Mouse (Mus musculus) intestine, embryonic 16.5 days (tissue): ENCODE results near the gene Lmod3. TPM values are rescaled to one million over a fixed set of nuclear protein-coding genes. Genes with fewer than 3 reads are reported as not detected.
A peak's percentile ranks its signal among the peaks of the same experiment; 100 is the strongest.

Source experiments
- ATAC-seq: fragments of 200-750 bp; cut with Nextera tagmentation; 2 replicates; pipeline ENCODE4 v1.8.0; 2017; ENCODE audit warnings: moderate TSS enrichment, moderate library complexity
- H3K27ac ChIP-seq: fragments of 300-500 bp; sonication (generic); 2 replicates; pipeline ENCODE4 v1.5.1; 2014; ENCODE audit warnings: mild to moderate bottlenecking, low read length
- H3K27me3 ChIP-seq: fragments of 300-500 bp; sonication (generic); replicated peaks from 2 replicates; pipeline ENCODE4 v1.6.1; 2014; ENCODE audit warnings: low read length, control low read depth, mixed read lengths; ENCODE audit not compliant: control insufficient read depth, insufficient read depth
- H3K36me3 ChIP-seq: fragments of 300-500 bp; sonication (generic); 2 replicates; pipeline ENCODE4 v1.6.1; 2014; ENCODE audit warnings: low read length, control low read depth; ENCODE audit not compliant: control insufficient read depth, insufficient read depth
- H3K4me1 ChIP-seq: fragments of 300-500 bp; sonication (generic); 2 replicates; pipeline ENCODE4 v1.6.1; 2014; ENCODE audit warnings: low read length, control low read depth, mixed read lengths; ENCODE audit not compliant: control insufficient read depth, insufficient read depth
- H3K4me2 ChIP-seq: fragments of 300-500 bp; sonication (generic); 2 replicates; pipeline ENCODE4 v1.6.1; 2014; ENCODE audit warnings: low read depth, low read length, control low read depth
- H3K4me3 ChIP-seq: fragments of 300-500 bp; sonication (generic); 2 replicates; pipeline ENCODE4 v1.5.1; 2014; ENCODE audit warnings: mild to moderate bottlenecking, low read length
- H3K9ac ChIP-seq: fragments of 300-500 bp; sonication (generic); 2 replicates; pipeline ENCODE4 v1.6.1; 2014; ENCODE audit warnings: low read depth, low read length
- H3K9me3 ChIP-seq: fragments of 300-500 bp; sonication (generic); 2 replicates; pipeline ENCODE4 v1.6.1; 2016; ENCODE audit warnings: low read length, control low read depth; ENCODE audit not compliant: control insufficient read depth
- WGBS: fragments of 180-500 bp; shearing (Covaris S2); extraction: QIAGEN DNeasy Blood & Tissue Kit; methylation state at CpG from one replicate; pipeline ENCODE4 v1.1.7; 2014; 5-methylcytosine and 5-hydroxymethylcytosine counted together
- polyA plus RNA-seq: library from polyadenylated mRNA; unstranded; fragments of >200 nt; fragmentation: Nextera tagmentation; extraction: Ambion mirVana; gene quantifications from 2 replicates; pipeline ENCODE4 v1.2.1, GENCODE M21; 2015

The Lmod3 gene
- polyA plus RNA-seq, 1 experiment from 2014 or later, result 0.06 TPM

- Histone ChIP-seq H3K36me3 (no peaks in the 10 kb centered on the region), H3K4me2 (no peak overlapping the region), H3K4me3 (no peak overlapping the region), H3K9ac (no peak overlapping the region), H3K9me3 (no peaks in the 10 kb centered on the region), H3K27ac (0 out of 2 replicates have a peak overlapping the region, but pooled peaks have one; percentile 15), H3K27me3 (no peaks in the 10 kb centered on the region), H3K4me1 (peaks cover 5% of the 10 kb centered on the region; the same call in 1 of the 2 replicates)
- 91% methylated on average over 4 of the region's 4 CpGs for WGBS
- no peak for ATAC-seq
Observed at GRCm38 (mm10) chr6:97209751-97210150, 42.8 kb downstream of the Lmod3 start.

GRCm38 (mm10) chr6:97209201-97209600 lies 43.4 kb downstream of the Lmod3 start:
- H3K4me1 ChIP-seq, result peaks cover 7% of the 10 kb centered on the region; the same call in 1 of the 2 replicates
- no peaks in the 10 kb centered on the region for H3K36me3 ChIP-seq
- H3K4me2 ChIP-seq, result no peak overlapping the region
- no peak for ATAC-seq
- no peak overlapping the region for H3K9ac ChIP-seq
- H3K4me3 ChIP-seq, result no peak overlapping the region
- no peaks in the 10 kb centered on the region for H3K9me3 ChIP-seq
- no peak overlapping the region for H3K27ac ChIP-seq
- no peaks in the 10 kb centered on the region for H3K27me3 ChIP-seq
- 50% methylated on average over 3 of the region's 3 CpGs for WGBS

DNA sequence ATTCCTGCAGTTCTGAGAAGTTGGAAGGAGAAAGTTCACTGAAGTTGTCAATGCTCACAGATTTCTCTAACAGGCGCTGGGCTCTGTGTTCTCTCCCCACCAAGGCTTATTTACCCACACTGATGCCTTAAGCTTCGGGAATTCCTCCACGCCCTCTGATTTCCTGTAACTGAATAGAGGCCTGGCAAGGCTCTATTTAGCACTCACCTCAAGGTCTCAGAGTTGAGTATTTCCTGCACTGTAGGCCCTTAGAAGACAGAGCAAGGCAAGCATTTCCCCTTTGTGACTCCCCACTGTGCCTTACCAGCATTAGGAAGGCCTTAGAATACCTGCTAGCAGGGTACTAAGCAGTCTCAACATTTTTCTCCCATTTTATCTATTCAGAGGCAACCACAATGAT lies 44.2 kb downstream of the Lmod3 start:
- WGBS, result 37% methylated on average over 3 of the region's 3 CpGs
- H3K27me3 ChIP-seq, result no peaks in the 10 kb centered on the region
- peaks cover 12% of the 10 kb centered on the region for H3K4me1 ChIP-seq
- ATAC-seq, result no peak
- no peaks in the 10 kb centered on the region for H3K36me3 ChIP-seq
- H3K4me2 ChIP-seq, result no peak overlapping the region
- H3K27ac ChIP-seq, result no peak overlapping the region
- H3K9me3 ChIP-seq, result no peaks in the 10 kb centered on the region
- no peak overlapping the region for H3K4me3 ChIP-seq
- H3K9ac ChIP-seq, result no peak overlapping the region

GRCm38 (mm10) chr6:97207085-97207484 lies 45.5 kb downstream of the Lmod3 start:
- Histone ChIP-seq H3K36me3 (no peaks in the 10 kb centered on the region), H3K4me3 (no peak overlapping the region), H3K4me1 (peaks cover 13% of the 10 kb centered on the region), H3K27ac (no peak overlapping the region), H3K9me3 (no peaks in the 10 kb centered on the region), H3K27me3 (no peaks in the 10 kb centered on the region), H3K9ac (no peak overlapping the region), H3K4me2 (no peak overlapping the region)
- no peak for ATAC-seq
- WGBS, result 71% methylated on average over 4 of the region's 4 CpGs

GRCm38 (mm10) chr6:97205439-97205885 lies 47.1 kb downstream of the Lmod3 start, which contains the start of gene Uba3:
Gene Uba3 (minus strand): TSS chr6:97205647.
- Histone ChIP-seq H3K9me3 (no peaks in the 10 kb centered on the region), H3K4me2 (peak within 1 kb of the TSS; percentile 50), H3K27me3 (no peaks in the 10 kb centered on the region), H3K27ac (peak within 1 kb of the TSS; percentile 88), H3K4me1 (peaks cover 8% of the 10 kb centered on the region), H3K4me3 (peak within 1 kb of the TSS; percentile 84), H3K9ac (peak within 1 kb of the TSS; percentile 96), H3K36me3 (no peaks in the 10 kb centered on the region)
- WGBS, result under 1% methylated on average over 38 of the region's 38 CpGs
- peak; percentile 98 for ATAC-seq

DNA sequence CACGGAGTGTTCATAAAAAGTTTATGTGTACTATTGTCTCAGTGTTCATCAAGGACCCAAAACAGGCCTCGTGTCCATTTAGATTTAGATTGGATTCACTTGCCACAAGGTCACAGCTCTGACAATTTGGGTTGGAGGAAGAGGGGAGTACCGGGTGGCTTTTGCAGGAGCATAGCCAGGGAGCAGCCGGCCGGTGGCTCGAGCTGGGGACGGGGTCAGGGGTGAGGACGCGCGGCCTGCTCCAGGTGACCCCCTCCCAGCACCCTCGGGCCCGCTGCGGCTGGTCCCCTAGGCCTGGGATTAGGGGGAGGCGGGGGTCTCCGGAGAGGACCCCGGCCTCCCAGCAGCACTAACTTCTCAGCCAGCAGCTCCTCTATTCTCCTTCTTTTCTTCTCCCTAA lies 47.6 kb downstream of the Lmod3 start:
- Histone ChIP-seq H3K9me3 (no peaks in the 10 kb centered on the region), H3K27me3 (no peaks in the 10 kb centered on the region), H3K4me1 (peaks cover 8% of the 10 kb centered on the region), H3K4me3 (peak overlapping the region; percentile 84), H3K36me3 (no peaks in the 10 kb centered on the region), H3K27ac (peak overlapping the region; percentile 88), H3K9ac (peak overlapping the region; percentile 96), H3K4me2 (peak overlapping the region; percentile 50)
- ATAC-seq, result peak; percentile 66
- under 1% methylated on average over 15 of the region's 16 CpGs for WGBS

GRCm38 (mm10) chr6:97204252-97204869 lies 48.2 kb downstream of the Lmod3 start:
- no peaks in the 10 kb centered on the region for H3K36me3 ChIP-seq
- peak overlapping the region; percentile 96 for H3K9ac ChIP-seq
- peak overlapping the region; percentile 50 for H3K4me2 ChIP-seq
- no peaks in the 10 kb centered on the region for H3K9me3 ChIP-seq
- 10% methylated on average over 9 of the region's 9 CpGs for WGBS
- H3K4me1 ChIP-seq, result peaks cover 8% of the 10 kb centered on the region
- peak overlapping the region; percentile 84 for H3K4me3 ChIP-seq
- H3K27me3 ChIP-seq, result no peaks in the 10 kb centered on the region
- peak; percentile 35 for ATAC-seq
- H3K27ac ChIP-seq, result 0 out of 2 replicates have a peak overlapping the region, but pooled peaks have one; percentile 35

DNA sequence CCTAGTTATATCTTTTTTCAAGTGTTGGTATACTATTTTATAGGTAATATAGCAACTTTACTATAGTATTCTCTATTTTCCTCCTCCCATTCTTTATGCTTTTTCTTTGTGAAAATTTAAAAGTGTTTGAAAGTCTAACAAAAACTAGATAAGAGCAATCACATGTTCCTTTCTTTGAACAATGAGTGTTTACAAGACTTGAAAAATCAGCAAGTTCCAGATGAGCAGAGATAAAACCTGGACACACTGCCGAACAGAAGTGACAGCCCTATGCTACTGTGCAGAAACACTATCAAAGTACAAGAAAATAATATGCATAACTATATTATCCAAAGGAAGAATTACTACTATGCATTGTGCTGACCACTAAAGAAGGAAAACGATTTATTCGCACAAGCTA lies 50.1 kb downstream of the Lmod3 start:
- no peak for ATAC-seq
- WGBS, result 74% methylated on average over 3 of the region's 3 CpGs
- H3K27ac ChIP-seq, result no peak overlapping the region

GRCm38 (mm10) chr6:97200437-97200836 lies 52.1 kb downstream of the Lmod3 start:
- WGBS, result 64% methylated on average over 3 of the region's 3 CpGs
- Histone ChIP-seq H3K4me3 (no peak overlapping the region), H3K27ac (no peak overlapping the region)

More for the DNA sequence above, 50.1 kb downstream of the Lmod3 start:
- 0 out of 2 replicates have a peak, but pooled peaks cover 1% of the 10 kb centered on the region for H3K36me3 ChIP-seq
- no peak overlapping the region for H3K9ac ChIP-seq
- H3K4me2 ChIP-seq, result no peak overlapping the region
- peaks cover 8% of the 10 kb centered on the region for H3K4me1 ChIP-seq
- no peak overlapping the region for H3K4me3 ChIP-seq
- no peaks in the 10 kb centered on the region for H3K27me3 ChIP-seq
- no peaks in the 10 kb centered on the region for H3K9me3 ChIP-seq

More at GRCm38 (mm10) chr6:97200437-97200836, 52.1 kb downstream of the Lmod3 start:
- Histone ChIP-seq H3K4me1 (peaks cover 8% of the 10 kb centered on the region), H3K27me3 (no peaks in the 10 kb centered on the region), H3K4me2 (no peak overlapping the region), H3K36me3 (peaks cover 8% of the 10 kb centered on the region; the same call in 1 of the 2 replicates), H3K9ac (no peak overlapping the region), H3K9me3 (no peaks in the 10 kb centered on the region)
- ATAC-seq, result no peak
